Mouse (Mus musculus) ovary, postnatal 14 days (tissue): ENCODE results near the gene Ece2.
A peak's percentile ranks its signal among the peaks of the same experiment; 100 is the strongest.
"Not testable (repeated sequence)": the region's sequence is repeated elsewhere in the genome, so short reads cannot be mapped to it uniquely, and the experiment has no call there.

ENCODE experiments used
- DNase-seq: peaks from one replicate; pipeline ENCODE4 v3.0.0; 2022; ENCODE audit warnings: low spot score

The Ece2 gene

DNA sequence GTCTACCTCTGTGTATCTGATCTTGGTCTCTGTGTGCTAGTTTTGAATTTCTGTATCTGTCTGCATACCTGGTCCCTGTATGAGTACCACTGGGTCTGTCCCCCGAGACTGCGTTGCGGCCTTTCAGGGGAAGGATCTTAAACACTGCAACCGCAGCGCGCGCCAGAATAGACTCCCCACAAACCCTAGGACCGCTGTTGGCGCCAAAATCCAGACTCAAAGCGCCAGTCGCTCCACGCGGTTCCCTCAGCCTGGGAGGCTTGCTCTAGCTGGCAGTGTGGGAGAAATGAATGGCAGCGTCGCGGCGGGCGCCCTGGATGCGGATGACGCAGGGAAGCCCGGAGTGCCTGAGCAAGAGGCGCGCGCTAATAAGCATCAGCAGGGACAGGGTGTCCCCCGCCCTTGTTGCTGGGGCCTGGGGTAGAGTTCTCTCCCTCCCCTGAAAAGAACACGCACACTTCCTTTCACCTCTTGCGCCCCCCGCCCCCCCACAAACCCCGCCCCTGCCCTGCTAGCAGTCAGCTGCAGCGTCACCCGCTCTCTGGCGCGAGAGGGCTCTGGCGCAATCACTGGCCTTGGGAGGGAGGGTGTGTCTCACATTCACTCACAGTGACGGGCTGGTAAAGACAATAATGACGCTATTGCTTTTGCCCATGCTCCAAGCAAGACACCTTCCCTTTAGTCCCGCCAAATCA is 7.5 kb upstream of the Ece2 start:
- peak; percentile 15 for DNase-seq

DNA sequence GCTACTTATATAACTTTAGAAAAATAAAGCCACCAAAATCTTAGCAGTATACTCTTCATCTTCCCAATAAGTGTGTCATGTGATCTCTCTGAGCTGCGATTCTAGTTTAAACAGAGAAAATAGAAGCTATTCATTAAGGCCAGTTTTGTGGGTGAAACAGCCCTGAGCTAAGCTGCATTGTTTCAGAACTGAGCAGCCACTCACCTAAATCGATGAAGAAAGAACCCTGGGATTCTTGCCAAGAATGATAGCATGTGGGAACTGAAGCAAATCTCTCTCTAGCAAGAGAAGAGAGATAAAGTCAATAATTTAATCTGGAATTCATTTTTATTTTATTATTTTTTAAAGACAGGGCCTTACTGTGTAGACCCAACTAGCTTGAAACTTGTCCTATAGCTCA is 6.4 kb upstream of the Ece2 start:
- DNase-seq, result no peak

DNA sequence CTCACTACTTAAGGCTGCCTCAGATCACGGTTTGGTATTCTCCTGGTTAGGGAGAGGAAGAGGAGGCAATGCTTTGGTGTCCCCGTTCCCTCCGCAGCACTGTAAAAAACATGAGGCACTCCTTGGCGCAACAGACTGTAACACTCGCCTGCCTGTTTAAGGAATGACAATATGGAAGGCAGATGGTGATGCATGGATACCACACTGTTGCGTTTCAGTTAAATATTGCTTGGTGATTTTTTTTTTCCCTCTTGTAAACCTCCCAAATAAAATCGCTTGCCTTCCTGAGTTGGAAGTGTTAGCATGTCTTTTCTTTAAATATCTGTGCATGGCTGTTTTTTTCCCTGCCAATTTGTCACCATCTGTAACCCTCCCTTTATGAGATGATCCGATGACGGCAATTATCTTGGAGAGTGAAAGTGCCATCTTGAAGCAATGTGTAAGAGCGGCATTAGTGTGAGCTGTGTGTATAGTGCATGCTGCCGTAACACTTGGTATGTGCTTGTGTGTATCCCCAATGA is 697 bp upstream of the Ece2 start:
- DNase-seq, result no peak

DNA sequence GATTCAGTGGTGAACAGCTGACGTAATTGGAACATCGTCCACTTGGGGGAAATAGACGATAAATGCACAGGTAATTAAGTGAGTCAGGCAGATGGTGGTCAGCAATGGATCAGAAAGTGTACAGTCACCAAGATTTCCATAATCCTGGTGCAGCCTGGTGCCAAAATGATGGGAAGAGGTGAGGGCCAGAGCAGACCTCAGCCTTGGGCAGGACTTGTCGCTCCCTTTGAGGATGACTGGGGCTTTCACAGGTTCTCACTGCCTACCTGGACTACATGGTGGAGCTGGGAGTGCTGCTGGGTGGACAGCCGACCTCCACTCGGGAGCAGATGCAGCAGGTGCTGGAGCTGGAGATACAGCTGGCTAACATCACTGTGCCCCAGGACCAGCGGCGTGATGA is 7.8 kb downstream of the Ece2 start:
- no peak for DNase-seq

DNA sequence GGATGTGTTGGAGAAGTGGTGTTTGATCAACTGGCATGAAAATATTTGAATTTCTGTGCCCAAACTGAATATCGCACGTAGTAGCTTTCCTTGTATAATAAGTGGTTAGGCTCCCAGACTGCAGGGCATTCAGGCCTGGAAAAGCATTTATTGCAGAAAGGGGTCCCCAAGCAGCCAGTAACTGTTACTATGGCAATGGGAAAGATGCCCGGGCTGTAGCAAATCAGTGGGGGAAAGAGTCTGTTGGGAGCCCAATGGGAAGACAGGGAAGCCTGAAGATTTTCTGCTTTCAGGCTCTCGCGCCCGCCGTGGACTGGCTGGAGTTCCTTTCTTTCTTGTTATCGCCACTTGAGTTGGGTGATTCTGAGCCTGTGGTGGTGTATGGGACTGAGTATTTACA is 8.7 kb downstream of the Ece2 start:
- DNase-seq, result no peak

DNA sequence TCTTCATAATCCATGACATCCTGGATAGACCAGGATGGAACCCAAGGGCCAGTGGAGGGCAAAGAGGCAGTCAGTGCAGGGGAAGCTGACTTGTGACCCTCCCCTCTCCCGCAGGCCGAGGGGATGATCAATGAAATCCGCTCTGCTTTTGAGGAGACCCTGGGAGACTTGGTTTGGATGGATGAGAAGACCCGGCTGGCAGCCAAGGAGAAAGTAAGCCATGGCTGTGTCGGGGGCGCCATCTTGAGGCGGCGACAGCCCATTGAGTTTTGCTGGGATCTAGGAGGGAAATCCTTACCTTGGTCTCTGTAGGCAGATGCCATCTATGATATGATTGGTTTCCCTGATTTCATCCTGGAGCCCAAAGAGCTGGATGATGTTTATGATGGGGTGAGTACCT is 12.5 kb downstream of the Ece2 start:
- DNase-seq, result peak; percentile 58

DNA sequence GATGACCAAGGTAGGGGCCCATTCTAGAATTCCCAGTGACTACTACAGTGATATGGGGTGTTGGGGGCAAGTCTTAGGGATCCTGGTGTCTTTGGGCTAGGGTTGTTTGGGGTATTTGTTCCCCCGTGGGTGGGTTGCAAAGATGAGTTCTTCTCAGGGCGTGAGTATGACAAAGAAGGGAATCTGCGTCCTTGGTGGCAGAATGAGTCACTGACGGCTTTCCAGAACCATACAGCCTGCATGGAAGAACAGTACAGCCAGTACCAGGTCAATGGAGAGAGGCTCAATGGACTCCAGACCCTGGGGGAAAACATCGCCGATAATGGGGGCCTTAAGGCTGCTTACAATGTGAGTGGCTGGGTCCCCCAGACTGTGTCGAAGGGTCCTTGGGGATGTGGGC is 14.3 kb downstream of the Ece2 start:
- DNase-seq, result no peak

DNA sequence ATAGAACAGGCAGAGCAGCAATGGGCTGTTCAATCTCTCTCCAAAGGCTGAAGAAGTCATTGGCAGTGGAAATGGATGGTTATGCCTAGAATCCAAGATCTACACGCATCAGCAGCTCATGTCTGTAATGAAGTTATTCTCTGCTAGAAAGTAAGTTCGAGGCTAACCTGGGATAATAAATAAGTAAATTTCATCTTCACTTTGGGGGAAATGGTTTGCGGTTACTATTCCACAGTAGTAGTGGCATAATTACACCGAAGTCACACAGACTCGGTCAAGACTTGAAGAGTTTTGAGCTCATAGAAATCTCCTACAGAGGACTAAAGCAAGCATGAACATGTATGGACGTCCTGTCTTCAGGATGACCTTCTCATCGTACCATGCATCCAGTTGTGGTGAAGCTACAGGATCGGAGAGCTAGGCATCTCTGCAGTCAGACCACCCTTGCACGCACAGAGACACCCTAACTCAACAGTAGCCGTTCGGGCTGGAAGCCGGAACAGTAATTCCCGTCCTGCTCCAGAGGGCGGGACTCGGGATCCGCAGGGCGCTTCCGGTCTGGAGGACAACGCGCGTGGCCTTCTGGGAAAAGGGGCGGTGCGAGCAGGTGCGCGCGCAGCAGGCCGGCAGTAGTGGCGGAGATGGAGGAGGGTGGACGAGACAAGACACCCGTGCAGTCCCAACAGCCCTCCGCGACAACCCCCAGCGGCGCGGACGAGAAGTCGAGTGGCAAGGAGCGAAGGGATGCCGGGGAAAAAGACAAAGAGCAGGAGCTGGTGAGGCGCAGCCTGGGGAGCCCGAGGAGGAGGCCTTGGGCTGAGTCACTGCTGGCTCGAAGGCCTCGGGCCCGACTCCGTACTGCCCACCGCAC is 21.7 kb downstream of the Ece2 start, which contains the start of gene Psmd2:
Psmd2 (plus strand) TSS at position 577 of the 871 bp plus-strand sequence.
- DNase-seq, result peak; percentile 97

DNA sequence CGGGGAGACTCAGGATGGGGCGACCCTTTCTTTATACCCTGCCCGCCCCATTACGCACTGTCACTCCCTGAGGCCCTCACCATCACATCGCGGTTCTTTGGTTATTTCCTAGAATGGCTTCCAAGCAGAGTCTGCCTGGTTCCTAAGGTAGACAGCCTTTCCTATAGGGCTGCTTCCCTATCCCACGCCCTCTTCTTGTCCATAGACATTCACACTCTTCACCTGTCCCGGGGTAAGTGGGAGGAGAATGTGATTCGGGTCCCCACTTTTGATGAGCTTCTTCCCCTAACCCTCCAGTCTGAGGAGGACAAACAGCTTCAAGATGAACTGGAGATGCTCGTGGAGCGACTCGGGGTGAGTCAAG is 22.3 kb downstream of the Ece2 start:
- DNase-seq, result no peak

DNA sequence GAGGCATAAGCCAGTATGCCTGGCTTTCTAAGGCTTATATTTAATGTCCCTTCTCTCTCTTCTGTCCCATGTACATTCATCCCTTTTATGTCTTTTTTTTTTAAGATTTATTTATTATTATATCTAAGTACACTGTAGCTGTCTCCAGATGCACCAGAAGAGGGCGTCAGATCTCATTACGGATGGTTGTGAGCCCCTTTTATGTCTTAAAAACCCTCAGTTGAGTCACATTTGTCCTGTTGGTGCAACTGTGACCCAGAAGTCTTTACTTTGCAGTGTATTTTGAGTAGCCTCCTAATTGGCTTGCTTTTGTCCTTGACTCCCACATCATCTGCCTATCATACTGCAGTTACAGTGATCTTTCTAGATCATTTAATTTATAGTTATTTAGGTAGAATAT is 23.7 kb downstream of the Ece2 start:
- DNase-seq, result no peak

DNA sequence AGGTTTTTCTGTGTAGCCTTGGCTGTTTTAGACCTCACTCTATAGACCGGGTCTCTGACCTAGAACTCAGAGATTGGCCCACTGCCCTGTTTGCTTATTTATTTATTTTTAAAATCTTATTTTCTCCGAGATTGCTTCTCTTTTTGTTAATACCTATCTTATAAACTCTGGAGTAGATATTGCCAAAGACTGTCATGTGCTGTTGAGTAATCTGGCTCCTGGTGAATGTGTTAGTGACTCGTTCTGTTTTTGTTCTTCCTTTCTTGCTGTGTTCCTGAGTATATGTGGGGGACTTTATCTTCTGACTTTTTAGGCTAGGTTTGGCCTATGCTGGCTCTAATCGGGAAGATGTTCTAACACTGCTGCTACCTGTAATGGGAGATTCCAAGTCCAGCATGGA is 28.0 kb downstream of the Ece2 start:
- no peak for DNase-seq

DNA sequence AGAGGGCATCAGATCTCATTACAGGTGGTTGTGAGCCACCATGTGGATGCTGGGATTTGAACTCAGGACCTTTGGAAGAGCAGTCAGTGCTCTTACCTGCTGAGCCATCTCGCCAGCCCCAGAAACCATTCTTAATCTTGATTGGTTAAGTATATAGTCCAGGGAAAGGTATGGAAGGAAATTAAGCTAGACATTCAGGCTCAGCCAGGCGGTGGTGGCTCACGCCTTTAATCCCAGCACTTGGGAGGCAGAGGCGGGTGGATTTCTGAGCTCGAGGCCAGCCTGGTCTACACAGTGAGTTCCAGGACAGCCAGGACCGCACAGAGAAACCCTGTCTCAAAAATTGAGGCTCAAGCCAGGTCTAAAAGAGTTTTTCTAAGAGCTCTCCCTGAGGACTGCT is 38.4 kb downstream of the Ece2 start, which contains the start of gene Eif4g1:
Eif4g1 (plus strand) TSS at position 301 of the 400 bp plus-strand sequence.
- DNase-seq, result not testable (repeated sequence)

DNA sequence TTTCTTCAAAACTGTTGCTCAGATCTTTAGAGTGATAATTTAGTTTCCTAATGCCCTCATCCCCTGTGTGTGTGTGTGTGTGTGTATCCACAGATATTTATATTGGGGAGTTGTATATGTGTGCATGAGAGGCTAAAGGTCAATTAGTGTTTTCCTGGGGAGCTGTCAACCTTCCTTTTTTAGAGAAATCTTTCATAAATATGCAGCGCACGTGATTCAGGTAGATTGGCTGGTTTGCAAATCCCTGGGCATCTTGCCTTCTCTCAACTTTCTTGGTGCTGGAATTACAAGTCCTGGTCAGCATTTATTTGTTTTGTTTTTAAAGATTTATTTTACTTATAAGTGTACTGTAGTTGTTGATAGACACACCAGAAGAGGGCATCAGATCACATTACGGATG is 40.7 kb downstream of the Ece2 start:
- DNase-seq, result no peak

DNA sequence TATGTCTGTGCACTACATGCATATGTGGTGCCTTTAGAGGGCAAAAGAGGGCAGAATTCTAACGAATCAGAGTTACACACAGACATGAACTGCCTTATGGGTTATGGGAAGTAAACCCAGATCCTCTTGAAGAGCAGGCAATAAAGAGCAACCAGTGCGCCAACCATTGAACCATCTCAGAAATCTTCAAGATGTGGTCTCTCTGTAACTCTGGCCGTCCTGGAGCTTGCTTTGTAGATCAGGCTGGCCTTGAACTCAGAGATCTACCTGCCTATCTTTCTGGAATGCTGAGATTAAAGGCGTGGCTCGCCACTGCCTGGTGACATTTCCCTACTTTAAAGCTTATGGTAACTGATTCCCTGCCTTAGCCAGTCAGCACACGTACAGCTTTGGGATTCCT is 42.3 kb downstream of the Ece2 start:
- DNase-seq, result no peak

DNA sequence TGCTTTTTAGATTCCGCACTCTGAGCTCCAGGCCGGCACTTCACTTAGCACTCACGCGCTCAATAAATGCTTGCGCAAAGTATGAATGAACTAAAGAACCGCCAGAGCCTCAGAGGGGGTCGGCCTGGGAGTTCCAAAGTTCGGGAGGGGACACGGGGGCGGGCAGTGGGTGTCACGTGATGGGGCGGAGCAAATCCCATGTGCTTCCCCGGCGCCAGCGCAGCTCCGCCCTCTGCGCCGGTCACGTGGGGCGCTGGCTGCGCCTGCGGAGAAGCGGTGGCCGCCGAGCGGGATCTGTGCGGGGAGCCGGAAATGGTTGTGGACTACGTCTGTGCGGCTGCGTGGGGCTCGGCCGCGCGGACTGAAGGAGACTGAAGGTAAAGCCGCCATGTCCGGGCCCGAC is 42.9 kb downstream of the Ece2 start:
- DNase-seq, result peak; percentile 94

DNA sequence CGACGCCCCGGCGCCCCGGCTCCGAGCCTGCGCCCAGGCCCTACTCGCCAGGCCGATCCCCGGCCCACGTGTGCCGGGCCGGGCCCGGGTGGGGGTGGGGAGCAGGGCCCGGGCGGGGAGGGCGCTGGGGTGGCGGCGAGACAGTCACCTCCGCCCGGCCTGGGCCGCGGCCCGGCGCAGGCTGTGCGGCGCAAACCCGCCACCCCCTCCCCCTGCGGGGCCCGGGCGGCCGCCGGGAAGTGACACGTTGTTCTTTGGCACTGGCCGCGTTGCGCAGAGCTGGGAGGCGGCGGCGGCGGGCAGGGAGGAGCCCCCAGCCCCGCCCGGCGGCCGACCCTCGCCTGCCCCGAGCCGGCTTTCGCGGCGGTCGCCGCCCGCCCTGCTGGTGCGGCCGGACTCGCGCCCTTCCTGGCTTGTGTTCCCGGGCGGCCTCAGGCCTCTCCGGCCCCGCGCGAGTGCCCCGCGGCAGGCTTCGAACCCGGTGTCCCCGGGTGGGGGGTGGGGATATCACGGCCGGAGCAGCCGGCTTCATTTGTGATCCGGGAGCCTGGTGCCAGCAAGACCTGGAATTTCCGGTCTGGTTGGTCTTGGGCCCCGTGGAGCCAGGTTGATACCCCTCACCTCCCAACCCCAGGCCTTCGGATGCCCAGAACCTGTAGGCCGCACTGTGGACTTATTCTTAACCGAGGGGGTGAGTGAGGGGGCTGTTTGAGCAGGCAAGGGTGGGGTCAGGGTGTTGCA is 43.5 kb downstream of the Ece2 start:
- DNase-seq, result peak; percentile 42

DNA sequence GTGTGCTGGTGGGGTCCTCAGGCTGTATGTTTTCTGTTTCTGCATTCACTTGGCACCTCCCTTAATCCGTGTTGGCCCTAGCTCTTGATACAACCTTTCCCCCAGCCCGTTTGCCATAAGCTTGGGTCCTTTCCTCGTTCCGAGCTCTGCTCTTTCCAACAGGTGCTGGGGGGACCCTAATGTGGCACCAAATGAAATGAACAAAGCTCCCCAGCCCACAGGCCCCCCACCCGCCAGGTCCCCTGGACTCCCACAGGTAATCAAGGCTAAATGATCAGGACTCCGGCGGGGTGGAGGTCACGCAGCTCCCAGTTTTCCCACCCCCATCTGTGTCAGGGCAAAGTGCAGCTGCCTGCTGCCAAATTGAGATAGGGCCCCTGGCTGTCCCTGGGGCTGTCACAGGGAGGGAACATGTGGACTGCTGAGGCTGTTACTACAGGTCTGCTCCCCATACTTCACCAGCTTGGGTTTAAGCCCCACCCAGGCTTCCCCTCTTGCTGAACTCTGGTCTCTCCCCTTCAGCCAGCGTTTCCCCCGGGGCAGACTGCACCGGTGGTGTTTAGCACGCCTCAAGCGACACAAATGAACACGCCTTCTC is 44.2 kb downstream of the Ece2 start:
- DNase-seq, result no peak

DNA sequence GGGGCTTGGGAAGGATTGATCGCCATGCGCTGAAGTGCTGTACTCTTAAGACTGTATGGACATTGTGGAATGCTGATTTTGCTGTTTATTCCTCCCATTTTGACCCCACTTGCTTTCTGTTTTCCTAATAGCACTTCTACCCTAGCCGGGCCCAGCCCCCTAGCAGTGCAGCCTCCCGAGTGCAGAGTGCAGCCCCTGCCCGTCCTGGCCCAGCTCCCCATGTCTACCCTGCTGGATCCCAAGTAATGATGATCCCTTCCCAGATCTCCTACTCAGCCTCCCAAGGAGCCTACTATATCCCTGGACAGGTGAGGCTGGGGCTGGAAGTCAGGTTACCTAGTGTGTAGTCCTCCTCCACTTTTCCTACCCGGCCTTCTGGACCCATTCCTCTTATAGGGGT is 45.6 kb downstream of the Ece2 start:
- DNase-seq, result no peak

DNA sequence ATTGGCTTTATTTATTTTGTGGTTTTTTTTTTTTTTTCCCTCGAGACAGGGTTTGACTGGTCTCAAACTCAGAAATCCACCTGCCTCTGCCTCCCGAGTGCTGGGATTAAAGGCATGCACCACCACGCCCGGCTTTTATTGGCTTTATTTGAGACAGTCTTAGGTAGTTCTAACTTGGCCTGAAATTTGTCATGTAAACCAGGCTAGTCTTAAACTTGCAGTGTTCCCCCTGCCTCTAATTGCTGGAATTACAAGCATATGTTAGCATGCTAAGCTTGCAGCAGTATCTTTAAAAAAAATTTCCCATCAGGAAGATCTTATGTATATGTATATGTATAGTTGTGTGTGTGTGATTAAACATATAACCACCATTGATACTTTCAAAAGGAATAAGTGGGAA is 47.1 kb downstream of the Ece2 start:
- no peak for DNase-seq

DNA sequence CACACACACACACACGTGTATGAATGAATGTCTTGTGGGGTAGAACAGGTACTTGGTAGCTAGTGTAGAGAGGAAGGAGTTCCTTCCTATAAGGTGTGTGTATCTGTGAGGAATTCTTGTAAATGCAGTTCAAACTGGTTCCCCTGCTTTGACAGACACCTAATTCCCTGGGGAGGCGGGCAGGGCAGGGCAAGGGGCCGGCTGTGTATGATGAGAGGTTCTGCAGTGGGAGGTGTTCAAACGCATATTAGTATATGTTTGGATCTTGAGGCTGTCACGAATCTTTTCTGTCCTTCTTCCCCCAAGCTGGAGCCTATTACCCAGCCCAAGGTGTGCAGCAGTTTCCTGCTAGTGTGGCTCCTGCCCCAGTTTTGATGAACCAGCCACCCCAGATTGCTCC is 47.8 kb downstream of the Ece2 start:
- DNase-seq, result no peak

DNA sequence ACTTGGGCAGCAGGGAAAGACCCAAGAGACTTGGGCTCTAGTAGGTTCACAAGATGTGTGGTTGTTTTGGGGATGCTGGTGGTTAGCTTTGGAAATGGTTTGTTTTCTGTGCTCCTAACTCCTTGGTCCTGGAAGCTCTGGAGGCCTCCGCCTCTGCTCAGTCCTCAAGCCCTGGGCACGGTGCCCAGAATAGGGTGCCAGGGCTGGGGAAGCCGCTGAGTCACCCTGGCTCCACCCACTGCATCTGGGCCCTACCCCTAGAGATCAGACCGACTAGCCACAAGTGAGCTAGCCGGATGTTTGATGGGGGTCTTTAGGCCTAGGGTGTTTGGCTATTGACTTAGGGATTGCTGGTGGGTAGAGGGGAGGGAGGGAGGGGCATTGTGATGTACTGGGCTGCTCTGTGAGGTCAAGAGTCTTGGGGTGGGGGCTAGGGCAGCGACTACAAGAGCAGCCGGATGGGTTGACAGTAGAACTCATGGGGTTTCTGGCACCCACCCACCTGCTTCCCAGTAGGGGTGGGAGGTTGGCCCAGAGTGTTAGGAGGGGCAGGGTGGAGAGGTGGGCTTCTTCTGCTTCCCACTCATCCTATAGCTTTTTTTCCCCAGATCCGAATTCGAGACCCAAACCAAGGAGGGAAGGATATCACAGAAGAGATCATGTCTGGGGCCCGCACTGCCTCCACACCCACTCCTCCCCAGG is 48.5 kb downstream of the Ece2 start:
- peak; percentile 52 for DNase-seq

DNA sequence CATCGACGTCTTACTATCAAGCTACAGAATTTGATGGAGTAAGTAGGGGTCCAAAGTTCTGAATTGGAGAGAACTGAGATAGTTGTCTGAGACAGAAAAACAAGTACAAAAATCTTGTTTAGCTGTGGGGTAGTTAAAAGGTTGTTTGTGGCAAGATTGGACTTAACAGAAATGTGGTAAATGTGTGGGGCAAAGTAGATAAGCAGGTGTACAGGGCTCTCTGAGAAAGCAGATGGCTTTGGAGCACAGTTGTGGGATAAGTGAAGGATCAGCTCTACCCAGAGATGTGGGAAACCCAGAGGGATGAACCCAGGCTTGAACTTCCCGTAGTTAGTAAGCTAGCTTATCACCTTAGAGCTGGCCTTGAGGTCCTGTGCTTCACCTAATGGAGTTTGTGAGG is 61.1 kb downstream of the Ece2 start:
- no peak for DNase-seq
